Mouse (Mus musculus): Measurements from ENCODE around the gene Dcbld2. TPM values are rescaled to one million over a fixed set of nuclear protein-coding genes. Genes with fewer than 3 reads are reported as not detected.
"Not testable (repeated sequence)": the region's sequence is repeated elsewhere in the genome, so short reads cannot be mapped to it uniquely, and the experiment has no call there.

Gene Dcbld2
- polyA plus RNA-seq, 1 experiment from 2014 or later = 16.1 TPM

DNA sequence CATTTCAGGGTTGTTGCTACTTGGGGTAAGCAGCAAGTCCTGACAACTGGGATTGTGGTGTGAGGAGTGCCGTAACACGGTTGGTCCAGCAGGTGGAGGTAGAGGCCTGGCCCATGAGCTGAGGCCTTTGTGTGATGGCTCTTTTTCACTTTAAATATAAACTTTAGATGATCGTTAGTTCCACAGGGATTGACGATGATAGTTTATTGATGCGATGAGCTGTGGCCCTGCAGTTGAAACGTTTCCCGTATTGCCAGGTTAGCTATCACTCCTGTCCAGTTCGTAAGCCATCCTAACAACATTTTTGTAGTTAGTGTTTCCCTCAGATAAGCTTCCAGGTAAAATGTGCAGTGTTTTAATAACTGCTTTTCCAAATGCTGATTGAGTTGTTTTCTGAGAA is 46.4 kb downstream of the Dcbld2 start:
- DNase-seq (ENCODE audit: low spot score) (peak; percentile 77), ATAC-seq (replicated peaks; ENCODE audit: low FRiP score) (peak; percentile 72)
- Histone ChIP-seq H3K27ac (ENCODE audit: low read depth, low read length) (no peak overlapping the region), H3K36me3 (ENCODE audit: control insufficient read depth, insufficient read depth, low read length) (peaks cover 2% of the 10 kb centered on the region), H3K4me3 (ENCODE audit: low read depth, low read length) (no peak overlapping the region), H3K4me2 (ENCODE audit: low read depth, low read length, severe bottlenecking) (no peak overlapping the region), H3K9ac (ENCODE audit: low read length) (no peak overlapping the region), H3K27me3 (ENCODE audit: control insufficient read depth, insufficient read depth, low read length) (no peaks in the 10 kb centered on the region), H3K9me3 (ENCODE audit: control insufficient read depth, low read length) (no peaks in the 10 kb centered on the region), H3K4me1 (replicated peaks; ENCODE audit: control insufficient read depth, insufficient read depth, low read length) (no peaks in the 10 kb centered on the region)
- 75% methylated on average over 8 of the region's 8 CpGs for WGBS

- Histone ChIP-seq H3K4me1 (replicated peaks; ENCODE audit: control insufficient read depth, insufficient read depth, low read length) (no peaks in the 10 kb centered on the region), H3K9ac (ENCODE audit: low read length) (no peak overlapping the region), H3K27ac (ENCODE audit: low read depth, low read length) (no peak overlapping the region), H3K27me3 (ENCODE audit: control insufficient read depth, insufficient read depth, low read length) (no peaks in the 10 kb centered on the region), H3K4me3 (ENCODE audit: low read depth, low read length) (no peak overlapping the region), H3K36me3 (ENCODE audit: control insufficient read depth, insufficient read depth, low read length) (peaks cover 2% of the 10 kb centered on the region), H3K4me2 (ENCODE audit: low read depth, low read length, severe bottlenecking) (no peak overlapping the region), H3K9me3 (ENCODE audit: control insufficient read depth, low read length) (no peaks in the 10 kb centered on the region)
- ATAC-seq (replicated peaks; ENCODE audit: low FRiP score) (no peak), DNase-seq (ENCODE audit: low spot score) (no peak)
- 90% methylated on average over 5 of the region's 5 CpGs for WGBS
Observed at GRCm38 (mm10) chr16:58455118-58455517, 46.9 kb downstream of the Dcbld2 start.

GRCm38 (mm10) chr16:58456445-58456844 is 48.2 kb downstream of the Dcbld2 start:
- H3K9ac ChIP-seq (ENCODE audit: low read length) = no peak overlapping the region
- ATAC-seq (replicated peaks; ENCODE audit: low FRiP score) (no peak), DNase-seq (ENCODE audit: low spot score) (no peak)
- WGBS = 94% methylated on average over 5 of the region's 5 CpGs
- no peak overlapping the region for H3K4me2 ChIP-seq (ENCODE audit: low read depth, low read length, severe bottlenecking)
- H3K4me3 ChIP-seq (ENCODE audit: low read depth, low read length) = no peak overlapping the region
- H3K27ac ChIP-seq (ENCODE audit: low read depth, low read length) = no peak overlapping the region
- no peaks in the 10 kb centered on the region for H3K4me1 ChIP-seq (replicated peaks; ENCODE audit: control insufficient read depth, insufficient read depth, low read length)
- no peaks in the 10 kb centered on the region; the same call in none of the 2 replicates for H3K36me3 ChIP-seq (ENCODE audit: control insufficient read depth, insufficient read depth, low read length)
- H3K9me3 ChIP-seq (ENCODE audit: control insufficient read depth, low read length) = no peaks in the 10 kb centered on the region
- no peaks in the 10 kb centered on the region for H3K27me3 ChIP-seq (ENCODE audit: control insufficient read depth, insufficient read depth, low read length)

DNA sequence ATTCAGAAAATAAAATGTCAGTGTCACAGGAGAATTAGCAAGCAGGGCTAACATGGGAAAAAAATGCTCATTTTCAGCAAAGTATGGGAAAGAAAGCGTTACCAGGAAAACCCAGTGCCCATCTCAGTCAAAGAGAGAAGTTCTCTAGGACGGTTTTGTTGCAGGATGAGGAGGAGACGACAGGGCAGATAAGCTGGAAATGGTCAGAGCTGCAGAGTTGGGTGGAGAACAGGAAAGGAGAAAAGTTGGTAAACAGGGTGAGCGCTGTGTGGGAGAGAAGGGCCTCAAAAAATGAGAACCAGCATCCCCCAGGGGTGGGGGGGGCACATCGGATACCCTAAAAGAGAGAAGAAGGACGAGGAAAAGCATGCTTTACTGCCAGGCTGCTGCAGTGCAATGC is 48.7 kb downstream of the Dcbld2 start:
- H3K4me1 ChIP-seq (replicated peaks; ENCODE audit: control insufficient read depth, insufficient read depth, low read length) = no peaks in the 10 kb centered on the region
- DNase-seq (ENCODE audit: low spot score) = no peak
- no peaks in the 10 kb centered on the region; the same call in 1 of the 2 replicates for H3K36me3 ChIP-seq (ENCODE audit: control insufficient read depth, insufficient read depth, low read length)
- 89% methylated on average over 6 of the region's 6 CpGs for WGBS
- no peak overlapping the region for H3K9ac ChIP-seq (ENCODE audit: low read length)
- no peak for ATAC-seq (replicated peaks; ENCODE audit: low FRiP score)
- H3K27ac ChIP-seq (ENCODE audit: low read depth, low read length) = no peak overlapping the region
- H3K4me2 ChIP-seq (ENCODE audit: low read depth, low read length, severe bottlenecking) = no peak overlapping the region
- H3K9me3 ChIP-seq (ENCODE audit: control insufficient read depth, low read length) = no peaks in the 10 kb centered on the region
- no peak overlapping the region for H3K4me3 ChIP-seq (ENCODE audit: low read depth, low read length)
- no peaks in the 10 kb centered on the region for H3K27me3 ChIP-seq (ENCODE audit: control insufficient read depth, insufficient read depth, low read length)

GRCm38 (mm10) chr16:58459966-58460365 is 51.7 kb downstream of the Dcbld2 start:
- not testable (repeated sequence) for ATAC-seq (replicated peaks; ENCODE audit: low FRiP score); H3K4me3 ChIP-seq (ENCODE audit: low read depth, low read length); H3K9ac ChIP-seq (ENCODE audit: low read length); H3K9me3 ChIP-seq (ENCODE audit: control insufficient read depth, low read length); H3K27me3 ChIP-seq (ENCODE audit: control insufficient read depth, insufficient read depth, low read length); H3K27ac ChIP-seq (ENCODE audit: low read depth, low read length); H3K36me3 ChIP-seq (ENCODE audit: control insufficient read depth, insufficient read depth, low read length); H3K4me2 ChIP-seq (ENCODE audit: low read depth, low read length, severe bottlenecking); H3K4me1 ChIP-seq (replicated peaks; ENCODE audit: control insufficient read depth, insufficient read depth, low read length); DNase-seq (ENCODE audit: low spot score)
- WGBS = 65% methylated on average over 3 of the region's 3 CpGs

- Histone ChIP-seq H3K27me3 (ENCODE audit: control insufficient read depth, insufficient read depth, low read length) (no peaks in the 10 kb centered on the region), H3K27ac (ENCODE audit: low read depth, low read length) (no peak overlapping the region), H3K9me3 (ENCODE audit: control insufficient read depth, low read length) (no peaks in the 10 kb centered on the region), H3K36me3 (ENCODE audit: control insufficient read depth, insufficient read depth, low read length) (no peaks in the 10 kb centered on the region; the same call in 1 of the 2 replicates), H3K9ac (ENCODE audit: low read length) (no peak overlapping the region), H3K4me3 (ENCODE audit: low read depth, low read length) (no peak overlapping the region), H3K4me2 (ENCODE audit: low read depth, low read length, severe bottlenecking) (no peak overlapping the region), H3K4me1 (replicated peaks; ENCODE audit: control insufficient read depth, insufficient read depth, low read length) (no peaks in the 10 kb centered on the region)
- DNase-seq (ENCODE audit: low spot score) (no peak), ATAC-seq (replicated peaks; ENCODE audit: low FRiP score) (no peak)
- WGBS = 94% methylated on average over 10 of the region's 10 CpGs
Observed at GRCm38 (mm10) chr16:58460386-58460785, 52.1 kb downstream of the Dcbld2 start.

GRCm38 (mm10) chr16:58461856-58462518 is 53.7 kb downstream of the Dcbld2 start:
- Histone ChIP-seq H3K9me3 (ENCODE audit: control insufficient read depth, low read length) (no peaks in the 10 kb centered on the region), H3K36me3 (ENCODE audit: control insufficient read depth, insufficient read depth, low read length) (no peaks in the 10 kb centered on the region; the same call in 1 of the 2 replicates), H3K9ac (ENCODE audit: low read length) (no peak overlapping the region), H3K27me3 (ENCODE audit: control insufficient read depth, insufficient read depth, low read length) (no peaks in the 10 kb centered on the region), H3K4me3 (ENCODE audit: low read depth, low read length) (no peak overlapping the region), H3K4me1 (replicated peaks; ENCODE audit: control insufficient read depth, insufficient read depth, low read length) (no peaks in the 10 kb centered on the region), H3K4me2 (ENCODE audit: low read depth, low read length, severe bottlenecking) (no peak overlapping the region), H3K27ac (ENCODE audit: low read depth, low read length) (no peak overlapping the region)
- ATAC-seq (replicated peaks; ENCODE audit: low FRiP score) = peak; percentile 61; the same call in 1 of the 2 replicates
- no peak for DNase-seq (ENCODE audit: low spot score)
- WGBS = 92% methylated on average over 2 of the region's 2 CpGs

- no peak overlapping the region for H3K4me3 ChIP-seq (ENCODE audit: low read depth, low read length)
- H3K4me1 ChIP-seq (replicated peaks; ENCODE audit: control insufficient read depth, insufficient read depth, low read length) = no peaks in the 10 kb centered on the region
- DNase-seq (ENCODE audit: low spot score) (no peak), ATAC-seq (replicated peaks; ENCODE audit: low FRiP score) (no peak)
- H3K9me3 ChIP-seq (ENCODE audit: control insufficient read depth, low read length) = no peaks in the 10 kb centered on the region
- WGBS = 88% methylated on average over 2 of the region's 2 CpGs
- no peak overlapping the region for H3K27ac ChIP-seq (ENCODE audit: low read depth, low read length)
- H3K27me3 ChIP-seq (ENCODE audit: control insufficient read depth, insufficient read depth, low read length) = no peaks in the 10 kb centered on the region
- H3K9ac ChIP-seq (ENCODE audit: low read length) = no peak overlapping the region
- H3K36me3 ChIP-seq (ENCODE audit: control insufficient read depth, insufficient read depth, low read length) = no peaks in the 10 kb centered on the region
- no peak overlapping the region for H3K4me2 ChIP-seq (ENCODE audit: low read depth, low read length, severe bottlenecking)
Observed at GRCm38 (mm10) chr16:58462519-58462918, 54.3 kb downstream of the Dcbld2 start.

- Histone ChIP-seq H3K4me1 (replicated peaks; ENCODE audit: control insufficient read depth, insufficient read depth, low read length) (no peaks in the 10 kb centered on the region), H3K36me3 (ENCODE audit: control insufficient read depth, insufficient read depth, low read length) (no peaks in the 10 kb centered on the region), H3K27ac (ENCODE audit: low read depth, low read length) (no peak overlapping the region)
Observed at GRCm38 (mm10) chr16:58464051-58464450, 55.8 kb downstream of the Dcbld2 start.

More at GRCm38 (mm10) chr16:58464051-58464450, 55.8 kb downstream of the Dcbld2 start:
- H3K9me3 ChIP-seq (ENCODE audit: control insufficient read depth, low read length) = no peaks in the 10 kb centered on the region
- H3K9ac ChIP-seq (ENCODE audit: low read length) = no peak overlapping the region
- no peak overlapping the region for H3K4me3 ChIP-seq (ENCODE audit: low read depth, low read length)
- 95% methylated on average over 14 of the region's 14 CpGs for WGBS
- no peaks in the 10 kb centered on the region for H3K27me3 ChIP-seq (ENCODE audit: control insufficient read depth, insufficient read depth, low read length)
- ATAC-seq (replicated peaks; ENCODE audit: low FRiP score) = no peak
- no peak overlapping the region for H3K4me2 ChIP-seq (ENCODE audit: low read depth, low read length, severe bottlenecking)
- no peak for DNase-seq (ENCODE audit: low spot score)
